Mouse (Mus musculus): Measurements from ENCODE around the gene Ncam1. TPM values are rescaled to one million over a fixed set of nuclear protein-coding genes. Genes with fewer than 3 reads are reported as not detected.
A peak's percentile ranks its signal among the peaks of the same experiment; 100 is the strongest.

The Ncam1 gene
- polyA plus RNA-seq, 1 experiment from 2014 or later = 30.2 TPM

DNA sequence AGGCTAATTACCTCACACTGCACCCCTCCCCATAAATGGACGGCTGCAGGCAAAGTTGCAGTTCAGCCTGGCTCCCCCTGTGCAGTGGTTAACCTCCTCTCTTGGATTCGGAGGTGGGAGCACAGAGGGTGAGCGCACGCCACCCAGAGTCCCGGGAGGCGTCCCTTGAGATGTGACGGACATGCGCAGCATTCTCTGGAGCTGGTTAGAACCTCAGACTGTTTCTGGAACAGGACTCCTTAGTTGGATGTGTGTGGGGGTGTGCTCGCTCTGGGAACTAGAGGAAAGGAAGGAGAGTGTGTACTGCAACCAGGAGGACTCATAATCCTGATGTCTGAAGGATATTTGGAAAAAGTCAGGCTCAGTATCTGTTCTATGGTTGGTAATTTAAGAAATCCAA lies 274.0 kb downstream of the Ncam1 start:
- Histone ChIP-seq H3K4me1 (peaks cover 25% of the 10 kb centered on the region), H3K27ac (no peak overlapping the region), H3K36me3 (replicated peaks) (0 out of 2 replicates have a peak, but pooled peaks cover 1% of the 10 kb centered on the region), H3K27me3 (ENCODE audit: poor library complexity, severe bottlenecking) (no peaks in the 10 kb centered on the region), H3K4me3 (no peak overlapping the region), H3K9me3 (no peaks in the 10 kb centered on the region)
- no peak for DNase-seq (ENCODE audit: extremely low spot score, low spot score)
- 83% methylated on average over 9 of the region's 9 CpGs for WGBS

DNA sequence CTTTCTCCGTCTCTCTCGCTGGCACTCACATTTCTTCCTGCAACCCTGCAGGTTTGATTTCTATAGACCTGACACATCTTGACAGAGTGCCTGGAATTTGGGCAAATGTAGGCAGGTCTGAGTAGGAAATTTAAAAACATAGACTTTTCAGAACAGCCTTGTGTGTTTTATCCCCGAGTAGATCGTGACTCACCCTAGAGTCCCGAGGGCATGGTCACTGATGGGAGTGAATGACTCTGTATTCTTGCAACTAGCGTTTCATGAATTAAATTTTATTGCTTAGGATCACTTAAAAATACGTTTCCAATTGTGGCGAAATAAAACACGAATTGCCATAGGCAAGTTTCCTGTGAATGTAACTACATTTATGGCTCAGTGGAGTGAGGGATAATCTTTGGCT lies 274.8 kb downstream of the Ncam1 start:
- WGBS = 90% methylated on average over 9 of the region's 9 CpGs
- Histone ChIP-seq H3K4me3 (no peak overlapping the region), H3K27me3 (ENCODE audit: poor library complexity, severe bottlenecking) (no peaks in the 10 kb centered on the region), H3K4me1 (peaks cover 22% of the 10 kb centered on the region), H3K9me3 (no peaks in the 10 kb centered on the region), H3K36me3 (replicated peaks) (0 out of 2 replicates have a peak, but pooled peaks cover 3% of the 10 kb centered on the region), H3K27ac (no peak overlapping the region)
- no peak for DNase-seq (ENCODE audit: extremely low spot score, low spot score)

DNA sequence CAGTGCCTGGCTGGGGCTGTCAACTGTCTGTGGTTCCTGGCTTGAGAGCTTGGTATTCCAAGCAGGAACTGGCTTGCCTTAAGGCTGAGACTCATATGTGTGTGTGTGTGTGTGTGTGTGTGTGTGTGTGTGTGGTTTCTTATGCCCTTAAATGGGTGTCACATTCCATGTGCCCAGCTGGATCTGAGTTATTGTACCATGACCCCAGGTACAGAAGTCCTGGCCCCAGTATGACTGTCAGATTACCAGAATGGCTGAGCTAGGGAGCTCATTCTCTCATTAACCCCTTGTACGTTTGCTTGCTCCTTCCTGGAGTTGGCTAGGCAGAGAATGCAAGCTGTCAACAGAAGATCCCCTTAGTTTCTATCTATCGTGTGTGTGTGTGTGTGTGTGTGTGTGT lies 284.4 kb downstream of the Ncam1 start:
- Histone ChIP-seq H3K9me3 (no peaks in the 10 kb centered on the region), H3K4me1 (peaks cover 13% of the 10 kb centered on the region), H3K27ac (no peak overlapping the region), H3K27me3 (ENCODE audit: poor library complexity, severe bottlenecking) (no peaks in the 10 kb centered on the region), H3K4me3 (no peak overlapping the region), H3K36me3 (replicated peaks) (no peaks in the 10 kb centered on the region)
- no peak for DNase-seq (ENCODE audit: extremely low spot score, low spot score)
- 81% methylated on average over 2 of the region's 2 CpGs for WGBS

DNA sequence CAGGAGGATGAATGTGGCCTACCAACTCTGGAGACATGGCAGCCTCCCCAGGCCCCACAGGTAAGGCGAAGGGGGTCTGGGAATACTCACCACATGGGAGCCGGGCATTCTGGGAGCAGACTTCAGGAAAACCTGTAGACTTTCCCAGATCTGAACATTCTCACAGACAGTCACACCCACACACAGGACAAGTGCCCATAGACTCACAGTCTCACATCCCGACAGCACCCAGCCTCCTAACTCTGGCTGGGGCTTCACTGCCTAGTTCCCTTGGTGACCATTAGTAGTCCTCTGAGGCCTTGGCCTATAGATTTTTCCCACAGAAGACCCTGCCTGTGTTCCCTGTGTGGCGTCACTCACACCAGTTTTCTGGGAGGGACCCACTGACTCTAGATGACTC lies 288.1 kb downstream of the Ncam1 start:
- DNase-seq (ENCODE audit: extremely low spot score, low spot score) = no peak
- 92% methylated on average over 4 of the region's 4 CpGs for WGBS

DNA sequence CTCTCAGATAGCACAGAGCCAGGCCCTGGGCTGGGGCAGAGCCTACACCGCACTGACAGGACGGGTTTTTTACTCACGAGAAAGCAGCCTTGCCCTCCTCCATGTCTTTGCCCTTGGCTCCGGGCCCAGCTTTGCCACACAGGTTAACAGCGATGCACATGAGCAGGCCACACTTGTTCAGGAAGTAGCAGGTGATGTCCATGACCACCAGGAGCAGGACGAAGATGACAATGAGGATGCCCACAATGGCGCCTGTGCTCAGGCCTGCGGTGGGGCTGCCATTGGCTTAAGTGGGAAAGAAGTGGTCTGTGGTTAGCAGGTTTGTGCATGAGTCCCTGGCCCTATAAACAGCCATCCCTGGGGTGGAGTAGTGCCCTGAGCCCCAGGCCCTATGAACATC lies 289.1 kb downstream of the Ncam1 start:
- Histone ChIP-seq H3K4me1 (peaks cover 6% of the 10 kb centered on the region), H3K27me3 (ENCODE audit: poor library complexity, severe bottlenecking) (no peaks in the 10 kb centered on the region), H3K36me3 (replicated peaks) (peaks cover 19% of the 10 kb centered on the region; the same call in 1 of the 2 replicates), H3K27ac (no peak overlapping the region), H3K9me3 (no peaks in the 10 kb centered on the region), H3K4me3 (no peak overlapping the region)
- no peak for DNase-seq (ENCODE audit: extremely low spot score, low spot score)
- WGBS = 94% methylated on average over 8 of the region's 8 CpGs

More for the DNA sequence above, 288.1 kb downstream of the Ncam1 start:
- H3K4me1 ChIP-seq = peaks cover 6% of the 10 kb centered on the region
- no peak overlapping the region for H3K27ac ChIP-seq
- H3K9me3 ChIP-seq = no peaks in the 10 kb centered on the region
- no peak overlapping the region for H3K4me3 ChIP-seq
- H3K36me3 ChIP-seq (replicated peaks) = peaks cover 19% of the 10 kb centered on the region; the same call in 1 of the 2 replicates
- H3K27me3 ChIP-seq (ENCODE audit: poor library complexity, severe bottlenecking) = no peaks in the 10 kb centered on the region

DNA sequence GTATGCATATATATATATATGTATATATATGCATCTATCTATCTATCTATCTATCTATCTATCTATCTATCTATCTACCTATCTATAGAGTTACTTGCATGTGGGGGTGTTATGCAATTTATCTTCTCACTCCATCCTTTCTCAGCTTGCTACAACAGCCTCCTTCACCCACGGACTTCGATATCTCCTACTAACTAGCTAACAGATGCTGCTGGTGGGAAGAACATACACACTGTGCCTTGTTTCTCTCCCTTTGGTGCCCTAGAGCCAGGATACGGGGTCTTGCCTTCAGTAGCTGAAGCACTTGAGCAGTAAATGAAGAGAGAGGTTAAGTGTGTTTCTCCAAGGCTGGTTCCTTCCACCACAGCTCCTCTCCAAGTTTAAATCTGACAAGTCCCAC lies 289.6 kb downstream of the Ncam1 start:
- Histone ChIP-seq H3K9me3 (no peaks in the 10 kb centered on the region), H3K27ac (no peak overlapping the region), H3K36me3 (replicated peaks) (peaks cover 19% of the 10 kb centered on the region; the same call in 1 of the 2 replicates), H3K4me1 (peaks cover 6% of the 10 kb centered on the region), H3K4me3 (no peak overlapping the region), H3K27me3 (ENCODE audit: poor library complexity, severe bottlenecking) (no peaks in the 10 kb centered on the region)
- 87% methylated on average over 3 of the region's 3 CpGs for WGBS
- DNase-seq (ENCODE audit: extremely low spot score, low spot score) = no peak

DNA sequence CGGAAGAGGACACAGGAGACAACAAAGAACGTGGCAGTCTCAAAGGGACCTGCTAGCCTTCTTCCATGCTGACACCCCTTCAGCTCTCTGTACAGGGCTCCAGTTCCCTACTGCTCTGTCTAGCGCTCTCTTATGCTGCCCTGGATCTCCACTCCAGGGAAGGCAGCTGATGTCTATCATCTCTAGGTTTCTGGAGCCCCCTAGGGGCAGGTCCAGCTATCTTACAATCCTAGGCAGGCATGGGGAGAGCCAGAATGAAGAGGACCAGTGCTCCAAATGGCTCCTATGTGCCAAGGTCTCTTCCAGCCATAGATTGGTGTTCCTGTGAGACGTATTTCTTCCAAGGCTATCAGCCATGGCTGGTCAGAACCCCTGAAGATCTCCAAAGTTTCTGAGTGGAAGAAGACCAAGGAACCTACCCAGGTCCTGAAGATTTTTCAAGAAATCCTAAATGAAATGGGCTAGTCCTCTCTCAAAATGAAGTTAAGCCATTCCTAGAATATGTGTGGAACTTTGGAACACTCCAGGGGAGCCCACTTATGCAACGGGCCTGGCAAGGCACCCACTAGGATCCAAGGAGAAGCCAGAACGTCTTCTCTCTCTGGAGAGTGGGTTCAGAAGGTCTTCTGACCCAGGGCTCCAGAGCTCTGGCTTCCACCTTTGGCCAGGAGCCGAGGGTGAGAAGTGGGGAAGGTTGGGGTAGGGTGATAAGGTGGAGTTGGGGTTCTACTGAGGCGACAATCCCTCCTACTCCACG lies 290.7 kb downstream of the Ncam1 start:
- Histone ChIP-seq H3K9me3 (no peaks in the 10 kb centered on the region), H3K4me3 (no peak overlapping the region), H3K36me3 (replicated peaks) (peaks cover 19% of the 10 kb centered on the region; the same call in 1 of the 2 replicates), H3K27ac (no peak overlapping the region), H3K27me3 (ENCODE audit: poor library complexity, severe bottlenecking) (no peaks in the 10 kb centered on the region), H3K4me1 (peaks cover 6% of the 10 kb centered on the region)
- no peak for DNase-seq (ENCODE audit: extremely low spot score, low spot score)
- WGBS = 86% methylated on average over 9 of the region's 9 CpGs

DNA sequence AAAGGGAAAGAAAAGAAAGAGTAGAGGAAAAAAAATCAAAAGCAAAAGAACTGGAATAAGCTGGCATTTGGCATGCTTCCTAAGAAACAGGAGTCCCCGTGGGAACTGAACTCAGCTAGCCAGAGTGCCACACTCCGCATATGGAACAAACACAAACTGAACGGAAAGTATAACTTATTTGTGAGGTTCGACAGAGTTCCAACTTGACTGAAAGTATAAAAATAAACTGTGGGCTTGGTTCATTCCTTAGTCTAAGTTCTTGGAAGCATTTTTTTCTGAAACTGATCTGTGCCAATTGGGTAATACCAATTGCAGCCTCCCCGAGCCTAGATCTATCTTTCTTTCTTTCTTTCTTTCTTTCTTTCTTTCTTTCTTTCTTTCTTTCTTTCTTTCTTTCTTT lies 294.1 kb downstream of the Ncam1 start:
- Histone ChIP-seq H3K36me3 (replicated peaks) (peaks cover 19% of the 10 kb centered on the region; the same call in 1 of the 2 replicates), H3K27ac (no peak overlapping the region), H3K9me3 (no peaks in the 10 kb centered on the region), H3K27me3 (ENCODE audit: poor library complexity, severe bottlenecking) (no peaks in the 10 kb centered on the region), H3K4me1 (peaks cover 6% of the 10 kb centered on the region), H3K4me3 (no peak overlapping the region)
- no peak for DNase-seq (ENCODE audit: extremely low spot score, low spot score)
- WGBS = 83% methylated on average over 5 of the region's 5 CpGs

DNA sequence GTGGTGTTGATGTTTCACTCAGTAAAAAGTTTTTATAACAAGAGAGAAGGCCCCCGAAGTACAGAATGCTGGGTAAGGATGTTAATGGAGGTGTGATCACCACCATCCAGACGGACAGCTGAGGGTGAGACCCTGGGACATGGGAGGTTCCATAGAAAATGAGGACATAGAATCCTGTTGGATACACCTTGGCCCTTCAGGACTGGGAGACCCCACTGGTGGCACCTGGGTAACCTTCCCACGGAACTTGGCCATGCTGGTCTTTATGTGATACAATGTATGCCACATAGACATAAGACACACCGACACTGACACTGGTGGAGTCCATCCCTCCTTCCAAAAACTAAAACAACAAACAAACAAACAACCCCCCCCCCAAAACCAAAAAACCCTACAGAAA lies 296.5 kb downstream of the Ncam1 start:
- DNase-seq (ENCODE audit: extremely low spot score, low spot score) = no peak
- Histone ChIP-seq H3K27ac (no peak overlapping the region), H3K4me3 (no peak overlapping the region), H3K36me3 (replicated peaks) (peaks cover 16% of the 10 kb centered on the region; the same call in 1 of the 2 replicates), H3K9me3 (no peaks in the 10 kb centered on the region), H3K4me1 (peaks cover 6% of the 10 kb centered on the region), H3K27me3 (ENCODE audit: poor library complexity, severe bottlenecking) (no peaks in the 10 kb centered on the region)
- WGBS = 91% methylated on average over 4 of the region's 4 CpGs

DNA sequence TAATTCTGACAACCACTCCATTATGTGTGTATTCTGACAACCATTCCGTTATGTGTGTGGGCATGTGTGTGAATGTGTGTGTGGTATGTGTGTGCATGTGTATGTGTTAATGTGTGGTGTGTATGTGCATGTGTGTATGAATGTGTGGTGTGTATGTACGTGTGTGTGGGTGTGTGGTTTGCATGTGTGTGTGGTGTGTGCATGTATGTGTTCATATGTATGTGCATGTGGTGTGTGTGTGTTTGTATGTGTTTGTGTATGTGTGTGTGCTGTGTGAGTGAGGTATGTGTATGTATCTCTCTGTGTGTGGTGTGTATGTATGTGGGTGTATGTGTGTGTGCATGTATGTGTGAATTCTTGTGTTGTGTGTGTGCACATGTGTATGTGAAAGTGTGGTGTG lies 298.8 kb downstream of the Ncam1 start:
- 87% methylated on average over 2 of the region's 2 CpGs for WGBS

DNA sequence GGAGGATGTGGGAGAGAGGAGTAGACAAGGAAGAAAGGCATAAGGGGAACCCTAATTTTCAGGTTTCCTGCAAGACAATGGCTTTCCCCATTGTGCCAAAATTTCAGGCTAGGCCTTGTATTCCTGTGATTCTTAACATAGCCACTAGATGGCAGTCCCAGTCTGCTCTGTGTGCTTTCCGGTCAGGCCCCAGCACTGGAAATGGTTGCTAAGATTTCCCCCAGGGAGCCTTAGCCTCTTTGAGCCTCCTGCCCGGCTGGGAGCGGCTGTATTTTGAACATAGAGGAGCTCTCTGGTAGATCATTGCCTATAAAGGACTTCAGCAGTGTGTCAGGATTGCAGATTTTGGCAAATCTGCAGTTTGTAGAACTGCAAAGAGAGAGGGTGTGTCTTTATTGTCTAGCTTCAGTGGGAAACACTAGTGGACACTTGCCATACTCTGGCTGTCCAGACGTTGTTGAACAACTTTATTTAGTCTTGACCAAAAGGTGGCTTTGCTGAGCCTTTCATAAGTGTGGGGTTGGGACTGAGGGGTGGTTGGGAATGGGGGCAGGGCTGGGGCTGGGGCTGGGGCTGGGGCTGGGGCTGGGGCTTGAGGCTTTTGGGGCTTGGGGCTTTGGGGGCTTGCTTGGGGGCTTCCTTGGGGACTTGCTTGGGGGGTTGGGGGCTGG lies 304.6 kb downstream of the Ncam1 start:
- H3K4me3 ChIP-seq = no peak overlapping the region
- 7% methylated on average over 4 of the region's 4 CpGs for WGBS
- H3K27me3 ChIP-seq (ENCODE audit: poor library complexity, severe bottlenecking) = no peaks in the 10 kb centered on the region
- H3K27ac ChIP-seq = peak overlapping the region; percentile 68; the same call in 1 of the 2 replicates
- DNase-seq (ENCODE audit: extremely low spot score, low spot score) = peak; percentile 65
- H3K4me1 ChIP-seq = peaks cover 8% of the 10 kb centered on the region
- no peaks in the 10 kb centered on the region for H3K9me3 ChIP-seq
- no peaks in the 10 kb centered on the region for H3K36me3 ChIP-seq (replicated peaks)

More for the DNA sequence above, 298.8 kb downstream of the Ncam1 start:
- Histone ChIP-seq H3K27ac (no peak overlapping the region), H3K27me3 (ENCODE audit: poor library complexity, severe bottlenecking) (no peaks in the 10 kb centered on the region), H3K4me1 (0 out of 2 replicates have a peak, but pooled peaks cover under 1% of the 10 kb centered on the region), H3K9me3 (no peaks in the 10 kb centered on the region), H3K4me3 (no peak overlapping the region), H3K36me3 (replicated peaks) (no peaks in the 10 kb centered on the region)
- no peak for DNase-seq (ENCODE audit: extremely low spot score, low spot score)

DNA sequence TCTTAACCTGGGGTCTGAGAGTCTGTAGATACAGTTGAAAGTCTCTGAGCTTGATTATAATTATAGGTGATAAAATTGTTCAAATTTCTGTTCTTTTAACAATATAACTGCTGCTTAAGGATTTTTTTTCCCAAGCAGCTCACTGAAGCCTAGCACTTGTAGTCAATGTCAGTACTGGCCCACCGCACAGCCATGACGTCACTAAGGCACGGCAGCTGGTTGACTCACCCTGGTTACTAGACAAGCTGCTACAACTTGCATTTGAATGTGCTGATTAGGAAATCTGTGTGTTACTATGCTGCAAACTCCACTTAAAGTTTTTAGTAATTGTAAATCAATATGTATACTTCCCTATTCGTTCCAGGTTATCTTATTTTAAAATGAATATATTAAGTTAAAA lies 308.1 kb downstream of the Ncam1 start:
- no peaks in the 10 kb centered on the region for H3K9me3 ChIP-seq
- DNase-seq (ENCODE audit: extremely low spot score, low spot score) = no peak
- WGBS = 93% methylated on average over 4 of the region's 4 CpGs

More for the DNA sequence above, 308.1 kb downstream of the Ncam1 start:
- Histone ChIP-seq H3K27me3 (ENCODE audit: poor library complexity, severe bottlenecking) (peaks cover 20% of the 10 kb centered on the region), H3K4me3 (no peak overlapping the region), H3K36me3 (replicated peaks) (no peaks in the 10 kb centered on the region), H3K27ac (no peak overlapping the region), H3K4me1 (peaks cover 26% of the 10 kb centered on the region)
